Mouse (Mus musculus) liver, adult 2 months (tissue): ENCODE data around the gene Csdc2.

Experiments
- CTCF ChIP-seq: fragments of 200-500 bp; IDR thresholded peaks from 2 replicates; pipeline ENCODE4 v1.5.1; 2011; ENCODE audit warnings: low read depth, low read length, control low read depth
- POLR2A ChIP-seq: fragments of 200-500 bp; IDR thresholded peaks from 2 replicates; pipeline ENCODE4 v1.6.1; 2011; ENCODE audit warnings: low read length, control low read depth; ENCODE audit not compliant: insufficient read depth; ENCODE audit errors: extremely low read depth

DNA sequence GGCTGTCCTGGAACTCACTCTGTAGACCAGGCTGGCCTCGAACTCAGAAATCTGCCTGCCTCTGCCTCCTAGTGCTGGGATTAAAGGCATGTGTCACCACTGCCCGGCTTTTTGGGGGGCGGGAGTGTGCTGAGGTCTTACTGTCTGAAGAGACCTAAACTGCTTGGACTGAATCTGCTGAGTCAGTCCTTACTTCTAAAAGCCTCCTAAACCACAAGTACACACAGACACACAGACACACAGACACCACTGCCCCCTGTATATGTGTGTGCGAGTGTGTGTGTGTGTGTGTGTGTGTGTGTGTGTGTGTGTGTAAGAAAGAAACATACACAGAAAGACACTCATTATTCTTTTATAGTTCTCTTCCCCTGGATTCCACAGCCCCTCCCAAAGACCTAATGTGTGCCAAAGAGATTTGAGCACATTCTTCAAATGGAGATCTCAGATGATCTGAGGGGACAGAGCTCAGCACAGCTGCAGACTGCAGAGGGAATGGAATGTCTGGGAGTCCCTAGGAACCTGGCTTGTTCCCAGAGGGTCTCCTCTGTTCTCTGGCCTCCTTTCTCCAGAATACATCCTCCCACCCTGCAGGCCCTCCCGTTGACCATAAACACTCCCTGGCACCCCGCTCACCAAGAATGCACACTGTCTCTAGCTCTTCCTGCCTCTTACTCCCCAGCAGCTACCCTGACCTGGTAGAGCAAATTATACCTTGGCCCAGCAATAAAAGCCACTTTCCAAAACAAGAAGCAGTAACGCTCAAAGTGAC, 506 bp upstream of the Csdc2 start:
- TF ChIP-seq CTCF (no peak), POLR2A (no peak)
